Mouse (Mus musculus): ENCODE data around the gene Fdxacb1. TPM values are rescaled to one million over a fixed set of nuclear protein-coding genes. Genes with fewer than 3 reads are reported as not detected.

Gene Fdxacb1
- total RNA-seq, 2 experiments from 2014 or later = 6.0 to 6.6 TPM

GRCm38 (mm10) chr9:50797641-50798040 is 29.6 kb downstream of the Fdxacb1 start:
- no peak for DNase-seq
- intact Hi-C loops (cut with DNase I) = no loop called here

GRCm38 (mm10) chr9:50798368-50798767 is 30.3 kb downstream of the Fdxacb1 start:
- intact Hi-C loops (cut with DNase I) = no loop called here
- DNase-seq = no peak

GRCm38 (mm10) chr9:50800985-50801384 is 32.9 kb downstream of the Fdxacb1 start:
- peak; percentile 17 to 26 for DNase-seq
- intact Hi-C loops (cut with DNase I) = loop anchor here (1.0 to 2.0 kb wide), 3 partner anchors 208 to 352 kb away; partner anchors contain the start of gene Sik2

GRCm38 (mm10) chr9:50803055-50803671 is 35.1 kb downstream of the Fdxacb1 start:
- no peak for DNase-seq
- intact Hi-C loops (cut with DNase I) = no loop called here

GRCm38 (mm10) chr9:50808471-50808870 is 40.4 kb downstream of the Fdxacb1 start:
- intact Hi-C loops (cut with DNase I) = no loop called here
- DNase-seq = no peak

- intact Hi-C loops (cut with DNase I) = no loop called here
- no peak for DNase-seq
These were observed 41.1 kb downstream of the Fdxacb1 start for GRCm38 (mm10) chr9:50809146-50809545.

GRCm38 (mm10) chr9:50811187-50811586 is 43.2 kb downstream of the Fdxacb1 start:
- intact Hi-C loops (cut with DNase I) = no loop called here
- DNase-seq = no peak

GRCm38 (mm10) chr9:50811746-50812145 is 43.7 kb downstream of the Fdxacb1 start:
- no peak for DNase-seq
- intact Hi-C loops (cut with DNase I) = no loop called here

- no peak for DNase-seq
- intact Hi-C loops (cut with DNase I) = no loop called here
These were observed 45.8 kb downstream of the Fdxacb1 start for GRCm38 (mm10) chr9:50813796-50814195.

GRCm38 (mm10) chr9:50815666-50816065 is 47.6 kb downstream of the Fdxacb1 start:
- intact Hi-C loops (cut with DNase I) = no loop called here
- no peak for DNase-seq

- intact Hi-C loops (cut with DNase I) = no loop called here
- no peak for DNase-seq
These were observed 48.5 kb downstream of the Fdxacb1 start for GRCm38 (mm10) chr9:50816512-50816911.

- intact Hi-C loops (cut with DNase I) = no loop called here
- DNase-seq = no peak
These were observed 50.0 kb downstream of the Fdxacb1 start for GRCm38 (mm10) chr9:50818050-50818449.

GRCm38 (mm10) chr9:50819716-50820115 is 51.7 kb downstream of the Fdxacb1 start:
- no peak for DNase-seq
- intact Hi-C loops (cut with DNase I) = no loop called here

GRCm38 (mm10) chr9:50821651-50822050 is 53.6 kb downstream of the Fdxacb1 start:
- intact Hi-C loops (cut with DNase I) = no loop called here
- DNase-seq = no peak

GRCm38 (mm10) chr9:50822216-50822615 is 54.2 kb downstream of the Fdxacb1 start:
- intact Hi-C loops (cut with DNase I) = no loop called here

More at GRCm38 (mm10) chr9:50822216-50822615, 54.2 kb downstream of the Fdxacb1 start:
- DNase-seq = no peak

Other genes with a start within 250 kb of the Fdxacb1 start
- gene Pts, start 239.5 kb upstream of the Fdxacb1 start, total RNA-seq (2021) = 10 to 100 TPM; 26.0 to 31.2 TPM
- 1 to 10 TPM in 1 of 2 experiments, under 1 TPM in 1; 0.84 to 1.8 TPM for gene Il18, start 213.4 kb upstream of the Fdxacb1 start, total RNA-seq (2021)
- under 1 TPM; 0.42 to 0.49 TPM for gene Bco2, start 213.1 kb upstream of the Fdxacb1 start, total RNA-seq (2021)
- not detected for gene Tex12, start 206.9 kb upstream of the Fdxacb1 start, total RNA-seq (2021)
- gene Sdhd, start 164.4 kb upstream of the Fdxacb1 start, total RNA-seq (2021) = 100 to 1,000 TPM; 693 to 712 TPM
- 100 to 1,000 TPM; 271 to 284 TPM for gene Timm8b, start 164.3 kb upstream of the Fdxacb1 start, total RNA-seq (2021)
- under 1 TPM in 1 of 2 experiments, not detected in 1; 0.65 TPM for gene Pih1d2, start 150.9 kb upstream of the Fdxacb1 start, total RNA-seq (2021)
- gene Nkapd1, start 150.8 kb upstream of the Fdxacb1 start, total RNA-seq (2021) = 10 to 100 TPM; 13.0 to 16.5 TPM
- gene Dlat, start 108.5 kb upstream of the Fdxacb1 start, total RNA-seq (2021) = 100 to 1,000 TPM; 399 to 460 TPM
- gene Dixdc1, start 28.7 kb upstream of the Fdxacb1 start, total RNA-seq (2021) = 1 to 10 TPM; 4.2 to 7.4 TPM
- 1 to 10 TPM; 2.5 to 5.5 TPM for gene 2310030G06Rik, start 21.7 kb upstream of the Fdxacb1 start, total RNA-seq (2021)
- gene Cryab, start 16.9 kb upstream of the Fdxacb1 start, total RNA-seq (2021) = 1,000 to 10,000 TPM; 2,657 to 2,874 TPM
- gene Hspb2, start 15.9 kb upstream of the Fdxacb1 start, total RNA-seq (2021) = 100 to 1,000 TPM; 132 to 137 TPM
- gene Alg9, start 6.8 kb downstream of the Fdxacb1 start, total RNA-seq (2021) = 1 to 10 TPM; 8.9 to 10.0 TPM
- gene 1110032A03Rik, start 7.3 kb downstream of the Fdxacb1 start, total RNA-seq (2021) = 10 to 100 TPM in 1 of 2 experiments, 1 to 10 TPM in 1; 8.8 to 11.9 TPM
- 10 to 100 TPM; 11.4 to 12.5 TPM for gene Ppp2r1b, start 77.1 kb downstream of the Fdxacb1 start, total RNA-seq (2021)
- 10 to 100 TPM; 25.7 to 27.1 TPM for gene Sik2, start 240.8 kb downstream of the Fdxacb1 start, total RNA-seq (2021)